Mouse (Mus musculus) megakaryocyte, adult 5-6 weeks (primary cell): ENCODE measurements around the gene Spop. TPM values are rescaled to one million over a fixed set of nuclear protein-coding genes. Genes with fewer than 3 reads are reported as not detected.

Source experiments
- ATAC-seq: 2 replicates; pipeline ENCODE4 v1.8.0; 2016; ENCODE audit warnings: mild to moderate bottlenecking, inconsistent platforms; ENCODE audit not compliant: poor library complexity, severe bottlenecking
- total RNA-seq, 2 experiments: library from RNA; stranded (forward) in 1 of 2; stranded (reverse) in 1 of 2; fragments of 153-499, 151-499 nt in 1 of 2; fragments of 221-1000, 200-1000 nt in 1 of 2; gene quantifications; 2 replicates each; pipeline versions ENCODE4 v1.2.3 to v1.2.4; 2015 to 2017

Spop gene
- total RNA-seq, 2 experiments from 2014 or later: 76.1 to 112 TPM

DNA sequence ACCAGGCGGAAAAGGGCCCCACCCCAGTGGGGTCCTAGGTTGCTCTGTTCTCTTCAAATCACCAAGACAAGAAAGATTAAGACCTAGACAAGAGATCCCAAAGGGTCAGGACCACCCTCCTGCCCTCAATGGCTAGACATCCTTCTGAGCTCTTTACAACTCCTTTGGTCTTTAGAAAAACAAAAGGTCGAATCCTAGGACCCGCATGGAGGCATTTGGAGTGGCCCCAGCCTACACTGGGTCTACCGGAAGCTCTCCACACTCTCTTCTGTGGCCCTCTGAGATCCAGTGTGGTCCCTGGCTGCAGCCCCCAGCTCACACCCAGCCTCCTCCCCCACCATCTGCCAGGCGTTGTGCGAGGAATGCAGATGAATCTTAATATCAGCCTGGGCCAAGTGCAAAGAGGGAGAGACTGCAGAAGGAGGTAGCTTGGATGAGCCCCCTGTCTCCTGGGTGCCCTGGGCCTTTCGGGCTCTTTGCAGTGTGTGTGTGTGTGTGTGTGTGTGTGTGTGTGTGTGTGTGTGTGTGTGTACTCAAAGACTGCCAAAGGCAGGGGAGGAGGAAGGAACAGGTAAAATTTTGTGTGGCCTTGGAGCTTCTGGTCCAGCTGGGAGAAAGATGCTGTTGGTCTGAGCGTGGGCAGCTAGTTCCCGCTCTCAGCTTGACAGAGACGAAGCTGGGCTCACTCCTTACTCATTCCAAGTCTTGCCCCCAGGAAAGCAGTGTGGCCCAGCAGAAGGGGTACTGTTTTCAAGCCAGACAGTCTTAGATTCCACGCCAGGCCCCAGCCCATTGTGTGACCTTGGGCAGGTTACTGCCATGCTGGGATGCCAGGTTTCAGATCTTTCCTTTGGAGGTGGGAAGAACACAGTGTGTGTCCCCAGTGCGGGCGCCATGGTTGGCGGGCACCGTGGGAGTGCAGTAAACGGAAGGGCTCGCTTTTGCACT lies 101.8 kb downstream of the Spop start:
- ATAC-seq: no peak

DNA sequence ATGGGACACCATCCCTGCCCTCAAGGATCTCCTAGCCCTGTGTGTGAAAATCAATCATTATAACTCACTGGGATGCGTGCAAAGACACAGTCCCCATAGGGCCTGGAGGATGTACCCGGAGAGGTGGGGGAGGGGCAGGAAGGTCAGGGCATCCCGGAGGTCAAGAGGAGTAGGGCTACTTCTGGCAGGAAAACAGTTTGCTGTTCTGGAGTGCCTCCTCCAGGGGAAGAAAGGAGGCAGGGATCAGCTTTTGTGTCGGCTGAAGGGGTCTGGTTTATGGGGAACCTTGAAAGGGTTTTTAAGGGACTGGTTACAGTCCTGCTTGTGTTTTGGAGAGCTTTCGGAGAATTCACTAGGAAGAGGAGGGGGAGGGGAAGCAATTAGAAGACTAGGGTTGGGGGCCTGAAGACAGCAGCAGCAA lies 102.6 kb downstream of the Spop start:
- no peak for ATAC-seq

DNA sequence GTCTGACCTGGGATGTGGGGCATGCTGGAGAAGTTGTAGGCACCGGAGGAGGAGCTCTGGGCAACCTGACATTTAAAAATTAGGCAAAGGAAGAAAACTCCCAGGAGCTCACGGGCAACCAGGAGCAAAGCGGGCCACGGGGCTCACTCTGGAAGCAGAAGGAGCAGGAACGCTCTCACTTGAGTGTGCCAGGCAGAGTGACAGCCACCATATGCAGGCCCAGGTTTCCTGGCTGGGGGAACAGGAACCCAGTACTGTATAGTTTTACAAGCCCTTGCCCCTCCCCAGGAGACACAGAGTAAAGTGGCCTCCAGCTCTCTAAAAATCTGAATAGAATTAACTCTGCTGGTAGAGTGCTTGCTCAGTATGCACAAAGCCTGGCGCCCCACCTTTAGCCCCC lies 103.3 kb downstream of the Spop start:
- no peak for ATAC-seq

DNA sequence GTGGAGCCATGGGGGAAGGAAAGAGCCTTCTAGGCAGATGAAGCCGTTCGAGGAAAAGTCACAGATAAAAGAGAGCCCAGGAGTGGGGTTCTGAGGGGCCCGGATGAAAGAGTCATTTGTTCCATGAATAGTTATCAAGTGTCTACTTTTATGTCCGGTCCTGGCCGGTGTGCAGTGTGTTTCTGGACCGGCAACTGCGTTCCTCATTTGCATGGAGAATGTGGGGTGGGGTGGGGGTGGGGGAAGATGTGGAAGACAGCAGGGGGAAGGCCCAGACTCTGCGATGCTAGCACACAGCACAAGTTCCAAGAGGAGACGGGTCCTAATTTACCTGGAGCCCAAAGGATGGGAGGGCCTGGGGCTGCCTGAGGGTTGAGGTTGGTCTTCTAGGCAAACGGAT lies 105.4 kb downstream of the Spop start:
- ATAC-seq: no peak

DNA sequence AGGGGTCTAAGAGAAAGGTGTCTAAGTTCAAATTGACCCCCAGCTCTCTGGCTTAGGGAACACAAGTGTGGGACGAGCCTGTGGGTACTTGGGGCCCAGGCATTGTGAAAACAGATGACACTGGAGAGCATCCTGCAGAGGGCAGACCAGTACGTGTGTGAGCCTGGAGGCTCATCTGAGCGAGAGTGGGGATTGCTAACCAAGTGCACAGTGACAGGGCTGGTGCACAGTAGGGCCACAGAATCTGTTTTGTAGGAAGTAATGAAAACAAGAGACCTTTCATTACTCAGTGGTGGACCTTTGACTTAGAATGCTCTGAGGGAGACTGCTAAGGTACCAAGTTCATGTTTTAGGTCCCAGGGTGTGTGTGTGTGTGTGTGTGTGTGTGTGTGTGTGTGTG lies 106.1 kb downstream of the Spop start:
- no peak for ATAC-seq

DNA sequence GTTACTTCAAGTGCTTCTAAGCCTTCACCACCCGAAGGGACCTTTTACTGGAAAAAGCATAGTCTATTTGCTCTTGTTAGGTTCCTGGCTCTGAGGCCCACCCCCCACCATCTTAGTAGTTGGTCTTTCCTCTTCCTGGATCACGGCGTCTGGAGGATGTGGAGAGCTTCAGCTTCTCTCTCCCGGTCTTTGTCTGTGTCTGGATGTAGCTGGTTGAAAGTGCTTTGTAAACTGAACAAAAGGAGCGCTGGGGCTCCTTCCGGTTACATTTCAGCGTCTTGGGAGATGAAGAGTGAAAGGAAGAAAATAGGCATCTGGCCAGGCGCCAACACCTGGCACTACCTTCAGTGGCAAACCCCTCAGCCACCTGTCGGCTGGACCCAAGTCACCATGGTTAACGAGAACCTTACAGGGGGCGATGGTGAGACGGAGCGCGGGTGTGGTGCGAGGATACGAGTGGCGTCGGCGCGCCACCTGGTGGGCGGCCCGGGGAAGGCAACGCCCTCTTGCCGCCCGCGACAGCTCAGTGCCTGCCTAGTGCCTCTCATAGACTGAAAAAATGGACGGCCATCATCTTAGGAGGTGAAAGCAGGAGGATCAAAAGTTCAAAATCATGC lies 106.7 kb downstream of the Spop start:
- peak; percentile 99 for ATAC-seq

DNA sequence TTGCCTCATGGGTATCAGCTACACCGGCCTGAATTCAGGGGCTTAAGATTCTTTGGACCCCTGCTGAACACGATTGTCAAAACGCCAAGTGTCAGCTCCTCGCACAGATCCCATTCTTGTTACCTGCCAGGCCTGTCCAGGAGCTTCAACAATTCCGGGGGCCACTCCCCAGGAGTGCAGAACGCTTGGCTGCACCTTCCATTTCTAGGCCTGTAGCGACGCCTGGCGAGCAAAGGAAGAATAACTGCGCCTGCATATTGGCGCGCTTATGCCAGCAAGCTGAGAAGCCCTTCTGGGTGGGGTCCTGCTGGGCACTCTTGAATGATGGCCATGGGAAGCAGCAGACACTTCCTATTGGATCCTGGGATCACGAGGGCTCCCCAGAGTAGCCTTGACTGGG lies 107.7 kb downstream of the Spop start:
- ATAC-seq: peak; percentile 81

DNA sequence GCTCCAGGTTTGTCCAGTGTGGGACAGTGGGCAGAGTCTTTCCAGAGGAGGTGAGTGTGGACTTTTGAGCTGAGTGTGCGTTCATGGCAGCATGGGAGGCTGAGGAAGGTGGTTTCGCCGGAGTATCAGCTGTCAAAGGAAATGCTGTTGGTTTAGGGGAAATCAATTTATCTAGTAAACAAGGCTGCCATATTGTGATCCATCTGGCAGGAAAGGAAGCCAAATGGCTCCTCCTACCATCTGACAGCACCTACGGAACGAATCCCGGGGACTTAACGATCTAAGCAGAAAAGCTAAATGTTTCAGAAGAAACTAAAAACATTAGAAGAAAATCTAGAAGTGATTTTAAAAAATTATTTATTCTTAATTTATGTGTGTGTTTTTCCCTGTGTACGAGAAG lies 113.4 kb downstream of the Spop start:
- ATAC-seq: no peak

DNA sequence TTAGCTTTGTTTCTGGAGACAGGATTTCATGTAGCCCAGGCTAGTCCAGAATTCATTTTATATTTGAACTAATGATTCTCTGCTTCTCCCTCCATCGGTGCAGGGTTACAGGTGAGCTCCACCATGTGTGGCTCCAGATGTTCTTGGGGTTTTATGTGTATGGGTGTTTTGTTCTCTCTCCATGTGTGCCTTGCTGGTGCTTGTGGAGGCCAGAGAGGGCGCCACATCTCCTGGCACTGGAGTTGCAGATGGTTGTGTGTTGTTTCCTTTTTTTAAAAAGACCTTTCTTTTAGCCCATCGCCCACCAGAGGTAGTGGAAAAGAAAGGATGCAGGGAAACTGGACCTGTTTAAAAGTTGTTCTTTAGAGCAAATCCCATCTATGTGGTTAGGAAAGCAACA lies 114.4 kb downstream of the Spop start:
- no peak for ATAC-seq

DNA sequence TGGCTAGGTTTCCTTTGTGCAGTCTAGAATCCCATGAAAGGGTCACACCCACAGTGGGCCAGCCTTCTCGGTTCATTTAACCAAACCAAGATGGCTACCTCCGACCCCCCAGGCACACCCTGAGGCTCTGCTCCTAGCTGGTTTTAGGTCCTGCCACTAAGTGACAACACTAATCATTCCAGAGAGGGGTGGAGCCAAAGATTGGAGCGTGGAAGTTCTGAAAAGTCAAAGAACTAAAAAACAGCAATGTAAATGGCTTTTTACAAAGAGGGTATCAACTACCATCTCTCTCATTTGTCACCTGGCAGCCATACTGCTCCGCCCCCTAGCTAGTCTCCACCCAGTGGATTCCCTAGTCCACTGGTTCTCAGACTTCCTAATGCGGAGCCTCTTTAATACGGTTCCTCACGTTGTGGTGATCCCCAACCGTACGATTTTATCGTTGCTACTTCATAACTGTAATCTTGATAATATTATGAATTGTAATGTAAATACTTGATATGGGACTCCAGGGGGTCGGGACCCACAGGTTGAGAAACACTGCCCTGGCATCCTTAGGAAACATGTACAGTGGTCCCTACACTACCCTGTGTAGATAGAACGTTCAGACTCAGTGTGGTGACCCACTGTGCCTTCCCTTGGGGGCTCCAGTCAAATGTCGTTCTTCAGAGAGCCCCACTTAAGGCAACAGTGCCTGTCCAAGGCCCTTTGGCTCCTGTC lies 118.6 kb downstream of the Spop start:
- no peak for ATAC-seq

DNA sequence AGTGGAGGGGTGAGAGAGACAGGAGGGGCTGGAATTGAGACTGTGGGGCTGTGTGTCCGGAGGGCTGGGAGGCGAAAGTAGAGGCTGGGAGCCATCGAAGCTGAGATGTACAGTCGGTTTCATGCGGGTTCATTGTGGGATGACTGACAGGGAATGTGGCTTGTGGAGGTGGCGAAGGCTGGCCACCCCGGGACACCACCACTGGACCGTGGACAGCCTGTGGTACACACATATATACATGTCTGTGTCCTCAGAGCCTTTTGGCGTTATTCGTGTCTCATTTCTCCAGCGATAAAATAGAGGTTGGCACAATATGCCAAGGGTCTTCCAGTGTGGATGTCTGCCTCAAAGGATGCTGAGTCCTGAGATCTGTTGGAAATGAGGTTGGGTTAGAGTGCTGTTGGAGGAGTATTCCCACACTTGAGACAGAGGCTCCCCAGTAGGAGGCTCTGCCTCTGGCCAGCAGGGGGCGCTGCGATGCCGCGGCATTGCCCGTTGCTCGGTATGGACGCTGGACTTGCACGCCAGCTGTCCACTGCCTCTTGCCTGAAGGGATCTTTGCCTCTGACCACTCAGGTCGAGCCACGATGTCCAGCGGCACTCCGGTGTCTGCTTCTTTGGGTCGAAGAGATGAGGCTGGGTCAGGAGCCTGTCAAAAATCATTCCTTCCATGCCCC lies 119.7 kb downstream of the Spop start:
- peak; percentile 74 for ATAC-seq

DNA sequence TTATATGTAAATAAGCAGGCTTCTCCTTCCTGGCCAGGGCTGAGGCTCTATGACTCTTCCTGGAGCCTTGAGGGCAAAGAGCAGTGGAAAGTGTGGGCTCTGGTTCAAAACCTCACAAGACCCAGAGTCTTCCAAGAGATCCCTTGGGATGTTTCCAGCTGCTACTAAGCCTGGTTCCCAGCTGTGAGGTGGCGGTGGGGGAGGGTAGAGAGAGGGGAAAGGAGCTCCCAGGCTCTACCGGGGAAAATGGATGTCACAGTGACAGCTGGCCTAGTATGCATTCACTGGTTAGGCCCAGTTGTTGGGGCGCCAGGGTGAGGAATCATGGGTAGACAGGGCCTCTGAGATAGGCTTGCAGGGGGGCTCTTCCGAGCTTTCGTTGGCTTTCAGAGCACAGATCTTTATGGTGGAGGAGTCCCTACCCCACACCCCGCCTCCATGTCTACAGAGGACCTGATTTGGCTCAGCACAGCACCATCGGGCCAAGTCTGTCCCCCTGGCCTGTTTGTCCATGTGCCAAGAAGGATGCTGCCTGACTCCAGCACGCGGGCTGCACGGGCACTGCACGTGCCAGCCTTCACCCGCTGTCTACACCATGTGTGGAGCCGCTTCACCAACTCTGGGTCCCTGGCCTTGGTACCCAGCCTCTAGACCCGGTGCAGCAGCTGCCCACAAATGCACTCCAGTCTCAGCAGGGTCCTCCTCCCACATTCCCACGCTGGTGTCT lies 124.7 kb downstream of the Spop start:
- no peak for ATAC-seq

DNA sequence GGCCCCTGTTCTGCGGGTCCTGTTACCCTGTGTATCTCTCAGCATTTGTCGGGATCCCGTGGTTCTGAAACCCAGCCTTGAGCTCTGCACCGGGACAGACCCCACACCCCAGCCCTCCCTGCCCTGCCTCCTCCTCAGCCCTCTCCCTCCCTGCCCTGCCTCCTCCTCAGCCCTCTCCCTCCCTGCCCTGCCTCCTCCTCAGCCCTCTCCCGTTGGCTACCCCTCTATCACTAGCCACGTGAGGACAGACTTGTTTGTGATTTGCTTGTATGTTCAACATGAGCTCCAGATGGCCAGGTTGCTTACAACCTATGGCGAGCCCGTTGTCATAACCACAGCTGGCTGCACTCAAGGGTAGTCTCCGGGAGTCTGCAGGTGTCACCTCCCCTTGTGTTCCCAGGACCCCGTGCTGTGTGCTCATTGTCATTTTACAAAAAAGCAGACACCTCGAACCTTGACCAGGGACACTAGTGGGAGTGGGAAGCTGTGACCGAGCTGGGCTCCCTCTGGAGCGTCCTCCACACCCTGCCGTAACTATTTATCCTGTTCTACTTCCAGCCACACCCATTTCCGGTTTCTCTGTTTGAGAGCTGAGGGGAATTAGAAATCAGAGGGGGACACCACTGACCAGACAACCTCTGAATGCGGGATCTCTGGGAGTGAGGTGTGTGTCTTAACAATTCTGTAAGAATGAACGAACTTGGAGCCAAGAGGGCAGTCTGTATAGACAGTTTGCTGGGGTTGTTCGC lies 126.9 kb downstream of the Spop start:
- no peak for ATAC-seq

Other genes with a start within 250 kb of the Spop start
- gene Tac4, start 152.6 kb upstream of the Spop start, total RNA-seq (2015): not detected in 2 replicates
- 0.15 TPM in 1 of 2 replicates, not detected in the other for gene Tac4, start 152.6 kb upstream of the Spop start, total RNA-seq (2017)
- 78.8 and 84.7 TPM in 2 replicates for gene Kat7, start 103.8 kb upstream of the Spop start, total RNA-seq (2015)
- gene Kat7, start 103.8 kb upstream of the Spop start, total RNA-seq (2017): 65.1 and 69.1 TPM in 2 replicates
- 62.5 and 73.3 TPM in 2 replicates for gene Fam117a, start 77.1 kb upstream of the Spop start, total RNA-seq (2015)
- 63.5 and 72.2 TPM in 2 replicates for gene Fam117a, start 77.1 kb upstream of the Spop start, total RNA-seq (2017)
- gene Slc35b1, start 29.4 kb upstream of the Spop start, total RNA-seq (2015): 44.9 and 59.7 TPM in 2 replicates
- 59.2 and 62.2 TPM in 2 replicates for gene Slc35b1, start 29.4 kb upstream of the Spop start, total RNA-seq (2017)
- gene Nxph3, start 100.5 kb downstream of the Spop start, total RNA-seq (2015): not detected in 2 replicates
- gene Nxph3, start 100.5 kb downstream of the Spop start, total RNA-seq (2017): not detected in 2 replicates
- 0.27 and 0.47 TPM in 2 replicates for gene Ngfr, start 173.7 kb downstream of the Spop start, total RNA-seq (2015)
- 0.08 and 0.40 TPM in 2 replicates for gene Ngfr, start 173.7 kb downstream of the Spop start, total RNA-seq (2017)